Mouse (Mus musculus): ENCODE measurements around the gene Mycbpap.

The Mycbpap gene

DNA sequence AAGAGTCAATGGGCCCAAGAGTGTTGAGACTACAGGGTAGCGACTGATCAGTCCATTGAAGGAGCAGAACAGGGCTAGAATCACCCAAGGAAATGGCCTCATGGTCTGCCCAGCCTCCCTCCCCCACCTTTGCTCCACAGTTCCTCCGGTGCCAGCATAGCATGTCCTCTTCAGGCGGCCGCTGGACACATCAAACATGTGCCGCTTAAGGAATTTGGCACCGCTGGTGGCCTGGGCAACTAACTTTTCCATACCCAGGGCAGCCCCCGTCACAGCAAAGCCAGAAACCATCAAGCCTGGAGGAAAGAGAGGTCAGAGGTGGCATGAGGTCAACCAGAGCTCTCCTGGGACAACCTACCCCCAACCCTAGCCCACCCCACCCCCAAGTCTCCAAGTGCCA lies 39.6 kb downstream of the Mycbpap start:
- no peak for DNase-seq (ENCODE audit: low read depth, low spot score)

DNA sequence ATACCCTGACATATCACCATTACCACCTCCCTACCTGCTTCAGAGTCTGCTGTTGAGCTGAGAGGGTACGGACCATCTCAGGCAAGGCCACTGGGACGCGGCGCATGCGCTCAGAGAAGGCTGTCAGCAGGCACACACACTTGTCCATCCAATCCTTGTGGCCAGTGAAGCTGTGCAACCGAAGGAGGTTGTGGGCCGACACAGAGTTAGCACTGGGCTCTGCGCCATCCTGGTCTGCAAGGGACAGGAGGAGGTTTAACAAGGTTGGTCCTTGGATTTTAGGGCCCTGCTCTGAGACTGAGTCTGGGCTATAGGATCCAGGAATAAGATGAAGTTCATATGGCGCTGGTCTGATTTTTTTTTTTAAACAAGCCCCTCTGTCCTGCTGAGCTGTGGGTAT lies 41.2 kb downstream of the Mycbpap start:
- DNase-seq (ENCODE audit: low read depth, low spot score): no peak

DNA sequence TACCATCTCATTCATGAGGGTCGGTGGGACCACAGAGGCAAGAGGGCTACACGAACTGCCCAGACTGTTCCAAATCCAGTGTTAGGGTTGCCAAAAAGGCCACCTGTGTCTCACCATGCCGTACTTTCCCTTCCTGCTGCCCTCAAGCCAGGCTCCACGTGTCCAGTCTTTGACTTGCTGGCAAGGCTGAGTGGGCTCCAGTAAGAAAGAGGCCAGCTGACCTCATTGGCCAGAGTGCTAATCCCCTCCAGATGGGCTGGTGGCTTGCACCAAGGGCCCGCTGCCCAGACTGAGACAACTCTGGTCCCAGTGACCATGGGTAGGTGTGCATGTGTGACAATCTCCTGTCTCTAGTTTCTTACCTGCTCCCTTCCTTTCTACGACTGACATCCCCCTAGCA lies 43.9 kb downstream of the Mycbpap start:
- no peak for DNase-seq (ENCODE audit: low read depth, low spot score)

DNA sequence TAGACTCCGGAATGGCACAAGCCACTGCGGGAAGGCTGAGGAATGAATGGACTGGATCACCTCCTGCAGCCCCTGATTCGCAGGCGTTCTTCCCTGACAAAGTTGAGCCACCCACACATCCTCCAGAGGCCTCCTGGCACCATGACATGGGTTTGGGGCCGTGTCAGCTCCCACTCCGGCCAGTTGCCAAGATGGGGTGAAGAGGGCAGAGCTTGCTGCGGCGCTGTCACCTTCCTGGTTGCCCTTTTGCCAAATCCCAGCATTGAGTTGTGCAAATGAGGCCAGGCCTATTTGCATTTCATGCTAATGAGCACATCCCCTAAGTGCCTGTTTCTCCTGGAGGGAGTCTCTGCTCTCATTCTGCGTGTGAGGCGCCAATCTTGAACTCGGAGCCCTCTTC lies 45.8 kb downstream of the Mycbpap start:
- no peak for DNase-seq (ENCODE audit: low read depth, low spot score)

DNA sequence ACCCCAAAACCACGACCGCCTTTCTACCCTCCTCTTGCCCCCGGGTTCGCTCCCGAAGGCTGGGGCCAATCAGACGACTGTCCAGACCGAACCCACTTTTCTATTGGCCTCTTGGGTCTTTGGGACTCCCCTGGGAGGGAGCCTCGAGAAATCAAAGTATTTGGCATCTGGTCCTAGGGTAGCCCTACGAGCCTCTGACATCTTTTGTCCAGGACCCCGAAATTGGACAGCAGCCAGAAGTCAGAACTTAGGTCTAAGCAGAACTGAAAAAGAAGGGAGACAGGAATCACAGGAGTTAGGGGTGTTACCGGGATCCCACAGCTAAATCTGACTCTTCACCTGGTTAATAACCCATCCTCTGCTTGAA lies 47.0 kb downstream of the Mycbpap start:
- DNase-seq (ENCODE audit: low read depth, low spot score): no peak

DNA sequence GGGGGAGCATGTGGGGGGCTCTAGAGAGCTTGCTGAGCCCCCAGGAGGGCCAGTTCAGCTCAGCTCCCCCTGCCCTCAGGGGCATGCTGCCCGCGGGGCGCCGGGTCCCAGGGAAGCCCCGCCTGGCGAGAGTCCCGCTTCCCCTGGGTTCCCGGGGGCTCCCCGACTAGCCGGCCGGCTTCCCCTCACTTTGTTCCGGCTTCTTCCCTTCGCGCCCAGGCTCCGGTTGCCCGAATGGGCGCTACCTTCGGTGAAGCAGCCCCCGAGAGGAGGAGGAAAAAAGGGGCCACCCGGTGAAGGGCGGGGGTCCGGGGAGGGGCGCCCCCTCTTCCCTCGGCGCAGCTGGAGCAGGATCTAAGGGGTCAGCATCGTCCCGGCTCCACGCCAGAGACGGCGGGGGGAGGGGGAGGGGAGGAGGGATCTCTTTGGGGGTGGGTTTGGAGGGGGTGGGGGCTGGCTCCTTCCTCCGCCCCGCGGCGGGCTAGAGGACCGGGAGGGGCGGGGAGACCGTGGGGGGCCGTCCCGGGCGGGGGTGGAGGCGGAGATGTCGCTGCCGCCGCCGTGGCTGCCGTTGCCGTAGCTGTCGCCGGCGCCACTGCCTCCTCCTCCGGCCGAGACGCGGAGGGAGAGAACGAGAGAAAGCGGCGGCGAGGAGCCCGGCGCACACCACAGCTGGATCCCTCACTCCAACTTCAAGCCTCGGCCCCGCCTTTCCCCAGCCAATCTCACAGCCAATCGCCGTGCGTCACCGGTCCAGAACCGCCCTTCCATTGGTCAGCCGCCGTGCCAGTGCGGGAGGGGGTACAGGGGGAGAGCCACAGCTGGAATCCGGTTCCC lies 47.6 kb downstream of the Mycbpap start, which contains the start of gene Cacna1g:
TSS of gene Cacna1g (minus strand) at position 492 of the 837 bp plus-strand sequence.
- DNase-seq (ENCODE audit: low read depth, low spot score): peak; percentile 70

DNA sequence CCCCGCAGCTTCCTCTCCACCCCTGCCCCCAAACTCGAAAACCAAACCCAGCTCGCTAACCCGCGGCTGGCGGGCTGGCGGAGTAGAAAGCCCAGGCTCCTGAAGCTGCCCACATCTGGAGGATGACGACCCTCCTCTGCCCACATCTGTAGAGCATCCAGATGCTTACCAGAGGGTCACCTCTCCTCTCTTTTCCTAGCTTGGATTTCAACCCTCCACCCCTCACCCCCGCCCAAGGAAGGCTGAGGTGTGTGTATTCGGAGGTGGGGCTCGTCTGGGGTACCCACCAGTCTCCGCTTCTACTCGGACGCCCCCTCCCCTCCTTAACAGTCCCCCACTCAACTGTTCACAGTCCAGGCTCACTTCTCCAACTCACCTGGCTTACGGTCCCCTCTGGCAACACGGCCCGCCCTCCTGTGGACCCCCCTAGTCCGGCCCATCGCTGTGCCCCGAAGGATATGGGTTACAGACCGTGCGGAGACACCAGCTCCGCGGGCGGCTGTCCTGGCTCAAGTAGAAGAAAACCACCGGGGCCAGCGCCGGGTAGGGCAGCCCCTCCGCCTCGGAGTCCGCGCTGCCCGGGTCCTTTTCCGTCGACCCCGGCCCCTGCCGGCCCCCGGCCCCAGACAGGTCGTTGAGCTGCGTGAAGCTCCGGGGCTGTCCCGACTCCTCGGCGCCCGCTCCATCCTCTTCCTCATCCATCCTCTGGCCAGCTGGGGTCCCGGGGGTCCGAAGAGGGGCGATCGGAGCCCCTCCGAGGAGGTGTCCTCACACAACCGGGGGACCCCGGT lies 48.4 kb downstream of the Mycbpap start:
- no peak for DNase-seq (ENCODE audit: low read depth, low spot score)

DNA sequence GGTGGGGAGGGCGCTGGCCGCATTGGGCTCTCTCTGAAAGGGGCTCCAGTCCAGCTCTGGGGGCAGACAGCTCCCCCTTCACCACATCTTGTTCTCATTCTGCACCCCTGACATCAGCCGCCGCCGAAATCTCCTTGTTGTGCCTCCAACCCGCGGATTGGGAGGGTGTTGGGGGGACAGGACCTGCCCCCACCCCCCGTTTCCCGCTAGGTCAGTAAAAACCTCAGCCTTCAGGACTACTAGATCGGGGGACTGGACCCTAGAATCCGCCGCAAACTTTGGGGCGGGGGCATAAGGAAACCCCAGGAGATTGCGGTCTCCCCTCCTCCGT lies 49.0 kb downstream of the Mycbpap start:
- DNase-seq (ENCODE audit: low read depth, low spot score): no peak

DNA sequence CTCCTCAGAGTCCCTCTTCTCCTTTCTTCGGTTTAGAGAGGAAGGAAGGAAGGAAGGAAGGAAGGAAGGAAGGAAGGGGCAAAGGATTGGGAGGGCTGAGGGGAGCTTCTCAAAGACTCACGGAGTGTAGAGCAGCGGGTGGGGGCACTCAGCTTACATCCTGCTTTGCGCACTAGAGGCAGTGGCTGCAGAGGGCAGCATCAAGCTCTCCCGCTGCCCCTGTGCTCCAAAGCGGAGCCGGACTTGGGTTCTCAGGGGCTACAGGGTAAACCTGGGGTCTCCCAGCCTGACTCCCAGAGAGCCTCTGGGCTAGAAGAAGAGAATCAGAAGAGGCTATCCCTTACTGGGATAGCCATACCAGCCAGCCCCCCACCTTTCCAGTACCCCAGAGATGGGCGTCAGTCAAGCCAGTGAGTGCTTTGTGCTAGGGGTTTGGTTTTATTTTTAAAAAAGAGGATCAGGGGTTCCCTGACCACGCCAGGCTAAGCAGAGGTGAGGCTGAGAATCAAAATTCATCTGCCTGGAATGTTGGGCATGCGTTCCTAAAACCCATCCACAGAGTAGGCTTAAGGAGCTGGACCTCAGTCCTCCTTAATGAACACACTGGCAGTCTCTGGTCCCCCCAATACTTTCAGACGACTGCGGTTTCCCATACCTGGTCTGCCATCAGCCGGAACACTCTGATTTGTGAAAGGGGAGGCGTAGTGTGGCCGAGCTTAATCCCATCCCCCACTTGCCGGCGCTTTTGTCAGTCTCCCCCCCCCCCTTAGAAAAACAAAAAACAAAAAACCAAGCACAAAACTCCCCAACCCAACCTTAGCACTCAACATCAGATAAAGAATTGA lies 49.6 kb downstream of the Mycbpap start:
- DNase-seq (ENCODE audit: low read depth, low spot score): no peak

DNA sequence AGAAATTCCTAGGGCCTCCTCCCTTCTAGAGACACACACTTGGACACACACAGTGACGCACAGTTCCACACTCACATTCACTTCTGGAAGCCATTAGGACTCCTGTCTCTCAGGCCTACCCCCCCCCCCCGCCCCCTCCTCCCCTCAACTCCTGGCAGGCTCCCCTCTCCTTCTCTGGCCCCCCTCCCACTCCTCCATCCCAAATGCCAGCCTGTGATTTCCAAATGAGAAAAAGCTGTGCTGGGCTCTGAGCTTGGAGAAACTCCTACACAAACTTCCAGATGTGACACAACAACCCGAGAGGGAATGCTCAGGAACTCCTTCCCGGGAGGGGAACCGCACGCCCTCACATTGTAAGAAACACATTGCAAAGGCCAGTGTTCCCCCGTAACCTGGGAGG lies 51.2 kb downstream of the Mycbpap start:
- DNase-seq (ENCODE audit: low read depth, low spot score): no peak

DNA sequence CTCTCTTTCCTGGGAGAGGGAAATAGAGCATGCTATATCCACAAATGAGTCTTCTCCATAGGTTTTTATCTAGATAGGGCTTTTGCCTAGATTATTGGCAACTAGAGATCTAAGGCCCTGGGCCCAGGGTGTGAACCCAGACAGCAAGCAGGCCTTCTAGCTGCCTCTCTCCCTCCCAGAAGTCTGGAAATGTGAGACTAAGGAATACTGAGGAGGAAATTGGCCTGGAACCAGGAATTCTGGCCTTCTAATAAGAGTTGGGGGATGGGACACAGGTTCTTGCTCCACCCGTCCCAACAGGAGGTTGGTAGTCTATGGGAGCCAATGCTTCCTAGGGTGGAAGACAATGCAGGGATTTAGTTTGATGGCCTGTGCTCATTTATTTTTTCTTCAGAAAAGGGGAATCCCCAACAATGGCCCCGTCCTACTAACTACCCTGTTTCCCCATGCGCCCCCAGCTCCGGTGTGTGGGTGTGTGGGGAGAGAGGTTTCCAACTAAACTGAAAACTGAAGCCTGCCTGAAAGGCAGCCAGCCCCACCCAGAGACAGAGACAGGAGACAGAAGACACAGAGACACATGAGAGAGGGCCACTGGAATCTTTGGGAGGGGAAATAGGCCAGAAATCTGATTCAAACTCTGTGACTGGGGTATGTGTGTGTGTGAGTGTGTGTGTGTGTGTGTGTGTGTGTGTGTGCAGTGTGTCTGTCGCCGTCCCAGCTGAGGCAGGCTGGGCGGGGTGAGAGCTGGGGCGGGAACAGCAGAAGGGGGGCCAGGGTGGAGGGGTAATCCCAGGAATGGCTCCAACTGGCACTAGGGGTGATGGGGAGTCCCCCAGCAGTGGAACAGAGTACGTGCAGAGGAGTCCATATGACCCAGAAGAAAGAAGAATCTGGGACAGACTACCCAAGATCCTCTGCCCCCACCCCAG lies 52.1 kb downstream of the Mycbpap start:
- no peak for DNase-seq (ENCODE audit: low read depth, low spot score)

DNA sequence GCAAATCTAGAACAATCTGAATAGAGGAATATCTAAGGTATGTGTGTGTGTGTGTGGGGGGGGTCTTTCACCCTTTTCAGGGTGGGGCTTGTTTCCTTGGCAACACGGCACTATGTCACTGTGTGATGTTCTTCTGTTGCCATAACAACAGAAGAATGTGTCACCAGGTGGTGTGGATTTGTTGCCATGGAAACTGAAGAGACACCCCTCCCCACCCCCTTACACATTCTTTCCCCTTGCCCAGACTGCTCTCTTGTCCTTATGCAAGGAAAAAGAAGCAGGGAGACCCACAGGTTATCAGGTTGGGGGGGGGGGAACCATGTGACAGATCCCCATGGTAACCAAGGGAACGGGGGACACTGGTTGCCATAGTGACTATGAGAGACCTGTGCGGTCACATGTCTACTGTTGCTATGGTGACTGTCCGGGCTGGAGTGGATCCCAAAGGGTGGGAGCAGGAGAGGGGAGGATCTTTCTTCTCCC lies 52.9 kb downstream of the Mycbpap start:
- peak; percentile 63 for DNase-seq (ENCODE audit: low read depth, low spot score)

DNA sequence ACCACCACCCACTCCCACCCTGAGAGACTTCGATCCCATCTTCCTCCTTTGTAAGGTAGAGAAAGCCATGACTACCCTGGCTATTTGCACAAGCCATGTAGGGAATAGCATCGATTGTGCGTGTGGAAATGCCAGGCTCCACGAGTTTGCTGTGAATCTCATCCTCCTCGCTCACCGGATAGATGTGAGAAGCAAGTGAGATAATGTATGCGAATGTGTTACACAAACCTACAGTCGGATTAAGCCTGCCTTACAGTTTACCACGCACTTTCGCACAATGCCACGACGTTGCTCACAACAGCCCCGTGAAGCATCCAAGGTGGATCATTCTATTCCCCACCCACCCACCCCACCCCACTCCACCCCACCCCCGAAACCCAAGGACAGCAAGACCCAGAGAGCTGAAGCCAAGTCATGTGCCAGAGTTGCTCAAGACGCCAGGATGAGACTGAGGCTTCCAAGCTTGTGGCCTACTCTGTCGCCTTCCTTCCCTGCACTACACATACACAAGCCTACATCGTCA lies 55.1 kb downstream of the Mycbpap start:
- no peak for DNase-seq (ENCODE audit: low read depth, low spot score)

DNA sequence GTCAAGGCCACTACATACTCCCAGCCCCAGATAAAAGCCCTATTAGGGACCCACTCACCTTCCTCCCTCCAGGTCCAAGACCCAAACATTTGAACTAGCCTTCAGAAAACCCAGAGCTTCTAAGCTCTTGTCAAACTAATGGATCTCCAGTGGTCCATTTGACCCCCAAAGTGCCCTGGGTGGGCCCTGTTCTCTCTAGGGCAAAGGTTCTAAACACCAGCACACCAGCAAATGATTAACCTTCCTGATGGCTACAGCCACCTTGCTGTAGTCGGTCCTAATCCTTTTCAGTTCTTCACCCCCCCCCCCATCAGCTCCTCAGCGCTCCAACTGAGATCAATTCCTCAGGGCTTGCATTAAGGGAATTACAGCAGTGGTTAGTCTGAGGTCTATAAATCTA lies 57.4 kb downstream of the Mycbpap start:
- no peak for DNase-seq (ENCODE audit: low read depth, low spot score)

DNA sequence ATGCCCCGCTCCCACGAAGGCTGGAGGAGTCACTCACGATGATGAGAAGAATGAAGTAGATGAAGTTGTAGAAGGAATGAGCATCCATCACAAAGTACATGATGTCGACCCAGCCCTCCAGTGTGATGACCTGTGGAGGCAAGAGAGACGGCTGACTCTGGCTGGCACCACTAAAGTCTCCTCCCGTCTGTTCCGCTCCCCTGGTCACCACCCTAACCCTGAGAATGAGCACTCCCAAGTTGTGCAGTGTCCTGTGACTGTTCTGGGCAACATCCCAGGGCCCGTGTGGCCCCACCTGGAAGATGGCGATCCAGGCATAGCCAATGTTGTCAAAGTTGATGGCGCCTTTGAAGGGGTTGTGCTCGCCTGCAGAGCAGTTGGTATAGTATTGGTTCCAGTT lies 59.7 kb downstream of the Mycbpap start:
- DNase-seq (ENCODE audit: low read depth, low spot score): no peak

DNA sequence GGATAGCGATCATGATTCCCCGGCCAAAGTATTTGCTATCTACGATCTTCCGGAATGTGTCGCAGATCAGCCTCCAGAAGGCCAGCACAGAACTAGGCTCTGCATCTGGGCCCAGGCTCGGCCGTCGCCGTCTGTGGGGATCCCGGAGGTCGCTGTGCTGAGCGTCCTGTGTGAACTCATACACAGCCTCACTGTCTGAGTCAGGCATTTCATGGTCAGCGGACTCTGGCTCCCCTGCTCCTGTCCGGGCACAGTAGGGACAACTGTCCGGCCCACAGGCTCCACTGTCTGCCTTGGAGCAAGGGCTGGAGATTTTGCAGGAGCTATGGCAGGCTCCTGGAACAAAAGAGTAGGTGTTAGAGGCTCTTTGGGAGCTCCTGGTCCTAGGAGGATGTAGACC lies 64.5 kb downstream of the Mycbpap start:
- DNase-seq (ENCODE audit: low read depth, low spot score): no peak

DNA sequence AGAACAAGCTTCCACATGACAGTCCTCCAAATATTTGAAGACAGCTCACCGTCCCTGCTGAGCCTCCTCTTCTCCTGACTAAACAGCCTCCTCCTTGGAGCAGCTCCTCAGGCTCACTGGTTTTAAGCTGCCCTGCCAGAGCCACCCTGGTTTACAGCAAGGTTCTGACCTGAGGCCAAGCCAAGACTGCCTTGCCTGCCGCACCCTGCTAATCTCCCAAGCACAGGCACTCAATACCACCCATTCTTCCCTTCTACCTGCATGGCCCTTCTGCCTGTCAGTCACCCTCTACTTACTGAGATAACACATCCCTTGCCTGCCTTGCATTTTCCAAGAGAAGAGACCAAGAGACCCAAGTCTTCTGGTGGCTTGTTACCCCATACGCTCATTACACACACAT lies 65.2 kb downstream of the Mycbpap start:
- DNase-seq (ENCODE audit: low read depth, low spot score): no peak

DNA sequence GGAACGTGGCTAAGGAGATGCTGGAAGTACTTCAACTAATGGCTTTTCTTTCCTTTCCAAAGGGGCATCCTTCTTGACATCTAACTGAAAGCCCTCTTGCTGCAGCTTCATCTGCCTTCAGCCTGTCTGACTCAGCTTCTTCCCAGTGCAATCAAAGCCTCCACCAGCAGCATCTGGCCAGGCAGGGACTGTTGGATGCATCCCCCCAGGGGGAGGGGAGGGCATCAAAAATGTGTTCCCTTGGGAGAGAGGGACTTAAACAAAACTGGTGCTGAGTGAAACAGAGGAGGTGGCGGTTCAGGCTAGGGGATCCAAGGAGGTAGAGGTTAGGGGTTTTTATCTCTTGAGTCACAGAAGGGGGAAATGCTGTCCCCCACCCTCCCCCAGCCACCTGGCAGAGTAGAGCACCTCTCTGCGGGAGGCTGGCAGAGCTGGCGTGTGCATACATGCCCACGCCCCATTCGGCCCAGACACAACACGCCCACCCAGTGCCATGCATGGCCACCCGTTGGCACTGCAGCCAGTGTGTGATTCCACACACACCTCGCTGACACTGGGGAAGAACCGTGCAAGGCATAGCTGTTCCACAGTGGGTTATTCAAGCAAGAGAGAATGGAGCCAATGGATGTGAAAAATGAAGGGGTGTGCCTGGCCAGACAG lies 66.3 kb downstream of the Mycbpap start:
- no peak for DNase-seq (ENCODE audit: low read depth, low spot score)

DNA sequence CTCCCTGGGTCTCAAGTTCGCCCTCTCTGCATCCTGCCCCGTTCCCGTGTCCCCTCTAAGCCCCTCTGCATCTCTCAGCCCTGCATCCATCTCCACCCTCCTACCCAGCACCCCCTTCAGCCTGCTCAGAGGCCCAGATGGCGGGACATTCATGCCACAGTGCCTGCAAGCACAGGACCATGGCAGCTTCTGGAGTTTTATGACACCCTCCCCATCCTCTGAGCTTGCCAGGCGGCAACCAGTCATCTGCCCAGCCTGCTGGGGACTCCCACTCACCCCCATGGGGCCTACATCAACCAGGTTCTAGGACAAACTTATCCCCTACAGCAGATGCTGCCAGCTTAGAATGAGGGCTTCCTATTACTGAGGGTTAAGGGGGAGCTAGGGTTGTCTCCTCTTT lies 66.8 kb downstream of the Mycbpap start:
- no peak for DNase-seq (ENCODE audit: low read depth, low spot score)
